Mouse (Mus musculus) lung, postnatal 25 days (tissue): ENCODE measurements at regions not wholly inside any gene's neighbourhood (a gene's known extent, or its start where the extent isn't known, plus 50 kb on each side); places are given as distances from the start of the nearest gene placed in this dataset.

Experiments
- DNase-seq: peaks from one replicate; pipeline ENCODE4 v3.0.0; 2022; ENCODE audit warnings: low spot score

DNA sequence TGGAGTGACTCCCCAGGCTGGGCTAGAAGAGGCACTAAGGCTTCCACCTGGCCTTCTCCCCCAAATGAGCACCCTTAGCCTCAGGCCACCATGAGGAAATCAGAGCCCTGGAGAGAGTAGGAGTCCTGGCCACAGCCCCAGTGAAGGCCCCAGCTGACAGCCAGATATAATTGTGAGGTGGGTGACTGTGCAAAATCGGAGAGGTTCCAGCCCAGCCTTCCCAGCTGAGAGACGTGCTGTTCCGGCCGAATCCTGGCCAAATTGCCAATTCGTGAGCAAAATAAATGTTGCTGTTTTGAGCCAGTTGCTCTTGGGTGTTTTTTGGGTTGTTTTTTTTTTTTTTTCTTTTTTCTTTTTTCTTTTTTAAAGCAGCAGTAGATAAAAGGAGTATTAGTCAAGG, 169.9 kb upstream of the Il12b start:
- DNase-seq = peak; percentile 15

DNA sequence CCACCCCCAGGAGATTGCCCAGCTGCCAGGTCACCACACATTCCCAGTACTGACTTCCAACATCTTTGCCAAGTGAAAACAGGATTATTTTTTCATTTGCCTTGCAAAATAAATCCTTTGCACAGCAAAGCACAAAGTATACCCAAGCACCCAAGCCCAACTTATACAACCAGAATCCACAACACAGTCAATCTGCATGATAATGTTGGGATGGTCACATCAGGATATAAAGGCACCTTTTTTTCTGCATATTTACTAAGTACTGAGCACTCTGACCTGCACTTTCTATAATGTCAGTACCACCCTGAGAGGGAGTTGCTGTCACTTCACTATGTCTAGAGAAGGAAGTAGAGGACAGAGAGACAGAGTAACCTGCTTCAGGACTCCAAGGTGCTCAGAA, 164.4 kb upstream of the Il12b start:
- no peak for DNase-seq

DNA sequence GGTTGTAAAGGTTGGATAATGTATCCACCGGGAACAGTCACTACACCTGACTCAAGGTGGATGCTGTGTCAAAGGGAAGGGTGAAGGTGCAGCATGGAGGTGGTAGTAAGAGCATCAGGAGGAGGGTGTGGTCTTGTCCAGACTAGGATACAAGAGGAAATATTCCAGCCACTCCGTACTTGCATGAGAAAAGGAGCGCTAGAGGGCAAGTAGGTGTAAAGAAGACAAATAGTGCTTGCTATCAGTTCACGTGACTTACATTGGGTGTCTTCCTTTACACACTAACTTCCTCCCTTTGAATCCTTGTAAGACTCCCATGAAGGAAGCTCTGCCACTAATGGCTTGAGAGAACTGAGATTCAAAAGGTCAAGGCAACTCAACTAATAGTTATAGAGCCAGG, 161.8 kb upstream of the Il12b start:
- DNase-seq = no peak

DNA sequence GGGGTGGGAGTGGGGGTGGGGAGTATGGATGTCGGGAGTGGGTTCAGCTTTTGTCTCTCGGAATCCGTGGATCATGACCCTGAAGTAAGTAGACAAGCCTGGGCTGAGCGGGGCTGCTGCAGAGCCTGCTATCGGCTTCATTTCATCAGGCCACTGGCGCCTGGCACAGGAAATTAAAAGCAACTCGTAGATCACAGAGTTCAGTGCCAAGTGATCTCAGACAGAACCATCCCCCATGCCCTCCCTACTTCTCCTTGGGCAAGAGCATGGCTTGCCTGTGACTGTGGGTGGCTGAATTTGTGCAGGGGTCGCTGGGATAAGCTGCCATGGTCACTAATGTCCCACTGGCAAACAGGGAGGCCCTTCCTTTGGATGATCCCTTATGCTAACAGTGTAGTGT, 161.3 kb upstream of the Il12b start:
- DNase-seq = no peak

DNA sequence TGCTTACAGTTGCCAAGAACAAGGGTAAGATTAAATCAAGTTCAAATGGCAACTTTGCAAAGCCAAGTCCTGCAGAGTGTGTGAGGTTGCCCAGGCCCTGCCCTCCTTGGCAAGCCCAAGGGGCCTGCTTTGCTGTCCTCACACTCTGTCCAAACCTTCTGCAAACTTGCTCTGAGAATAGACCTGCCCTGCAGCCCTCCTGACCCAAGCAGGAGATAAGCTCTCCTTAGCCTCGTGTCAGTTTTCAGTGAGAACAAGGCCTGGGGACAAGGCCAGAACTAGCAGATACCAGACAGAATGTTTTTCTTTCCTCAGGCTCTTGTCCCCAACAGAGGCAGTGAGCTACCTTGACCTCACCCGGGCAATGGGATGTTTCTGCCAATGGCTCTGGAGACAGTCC, 156.7 kb upstream of the Il12b start:
- no peak for DNase-seq

DNA sequence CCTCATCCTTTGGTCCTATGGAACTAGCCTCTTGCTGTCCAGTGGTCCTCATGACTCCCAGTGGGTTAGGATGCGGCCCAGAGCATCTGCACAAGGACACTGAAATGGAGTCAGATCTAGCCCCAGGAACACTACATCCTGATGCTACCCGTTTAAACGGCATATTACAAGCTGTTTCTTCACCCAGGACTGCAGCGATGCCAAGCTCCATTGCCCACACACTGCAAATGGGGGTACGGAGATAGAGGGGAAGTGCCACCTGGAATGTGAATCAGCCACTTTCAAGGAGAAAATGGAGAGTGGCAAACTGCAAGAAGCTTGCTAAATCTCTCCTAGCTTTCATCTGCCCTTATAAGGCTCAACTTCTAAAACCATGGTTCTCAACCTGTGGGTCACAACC, 148.0 kb upstream of the Il12b start:
- DNase-seq = no peak

DNA sequence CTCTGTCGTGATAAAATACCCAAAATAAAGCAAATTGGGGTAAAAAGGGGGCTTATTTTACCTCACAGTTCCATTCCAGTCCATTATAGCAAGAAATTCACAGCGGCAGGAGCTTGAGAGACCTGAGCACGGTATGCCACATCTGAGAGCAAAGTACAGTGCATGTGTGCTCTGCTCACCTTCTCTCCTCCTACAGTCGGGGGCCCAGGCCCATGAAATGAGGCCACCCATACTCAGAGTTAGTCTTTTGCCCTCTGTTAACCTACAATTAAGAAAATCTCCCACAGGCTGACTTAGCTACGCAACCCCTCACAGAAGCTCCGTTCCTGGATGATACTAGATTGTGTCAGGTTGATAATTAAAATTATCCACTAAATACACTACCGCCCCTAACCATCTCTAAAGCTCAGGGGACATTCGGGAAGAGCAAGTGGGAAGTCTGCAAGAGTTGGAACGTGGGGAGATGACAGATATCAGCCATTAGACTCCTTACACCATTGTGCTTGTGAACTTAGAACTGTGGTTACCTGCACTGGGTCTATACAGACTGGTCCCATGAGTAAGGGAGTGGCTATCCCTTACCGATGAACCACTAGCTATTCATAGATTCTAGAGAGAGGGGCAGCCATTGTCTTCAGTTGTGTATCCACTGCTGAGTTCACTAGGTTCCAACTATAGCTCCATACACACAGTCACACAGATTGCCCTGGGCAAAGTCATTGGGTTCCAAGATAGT, 139.3 kb upstream of the Il12b start:
- no peak for DNase-seq

DNA sequence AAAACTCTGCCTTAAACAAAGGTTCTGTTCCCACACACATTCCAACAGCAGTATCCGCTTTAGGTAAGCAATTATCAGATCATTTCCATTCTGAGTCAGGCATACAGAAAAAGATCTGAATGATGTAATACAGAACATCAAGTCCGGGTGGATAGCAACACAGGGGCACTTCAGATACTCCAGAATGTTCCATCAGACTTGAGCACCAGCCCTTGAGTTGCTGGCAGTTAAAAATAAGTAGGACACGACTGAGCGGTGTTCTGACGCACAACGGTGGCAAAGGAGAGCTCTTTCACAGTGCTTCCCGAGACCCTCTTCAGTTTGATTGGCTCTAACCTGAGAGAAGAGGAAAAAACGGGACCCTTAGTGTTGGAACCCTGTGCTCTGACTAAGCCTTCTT, 138.2 kb upstream of the Il12b start:
- peak; percentile 1 for DNase-seq

DNA sequence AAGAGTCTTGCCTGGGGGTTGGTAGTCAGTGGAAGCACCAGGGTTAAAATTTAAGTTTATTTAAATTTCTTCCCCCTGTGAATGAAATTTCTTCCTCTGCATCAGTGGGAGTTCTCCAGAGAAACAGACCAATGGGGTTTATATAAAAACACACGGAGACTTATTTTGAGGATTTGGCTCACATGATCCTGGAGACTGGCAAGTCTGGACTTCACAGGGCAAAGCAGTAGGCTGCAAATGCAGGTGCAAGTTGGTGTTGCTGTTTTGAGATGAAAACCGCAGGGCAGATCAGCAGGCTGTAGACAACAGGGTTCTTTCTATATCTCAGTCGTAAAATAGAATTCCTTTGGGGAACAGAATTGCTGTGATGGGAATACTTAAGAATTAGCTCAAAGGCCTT, 137.3 kb upstream of the Il12b start:
- no peak for DNase-seq

DNA sequence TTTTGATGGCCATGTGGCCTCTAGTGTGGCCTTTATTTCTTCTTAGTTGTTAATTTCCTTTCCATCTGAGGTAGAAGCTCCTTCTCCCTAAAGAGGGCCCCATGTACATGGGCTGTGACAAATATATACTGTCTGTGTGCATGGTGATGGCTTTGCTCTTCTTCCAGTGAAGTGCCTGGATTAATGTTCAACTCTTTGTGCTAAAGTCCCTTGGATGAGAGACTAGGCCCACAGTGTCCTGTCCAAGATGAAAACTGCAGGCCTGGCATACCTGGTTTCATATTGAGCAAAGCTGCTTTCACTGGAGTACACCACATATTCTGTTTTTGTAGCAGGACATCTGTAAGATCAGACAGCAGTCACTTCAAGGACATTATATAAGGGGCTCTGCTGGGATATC, 127.6 kb upstream of the Il12b start:
- no peak for DNase-seq

DNA sequence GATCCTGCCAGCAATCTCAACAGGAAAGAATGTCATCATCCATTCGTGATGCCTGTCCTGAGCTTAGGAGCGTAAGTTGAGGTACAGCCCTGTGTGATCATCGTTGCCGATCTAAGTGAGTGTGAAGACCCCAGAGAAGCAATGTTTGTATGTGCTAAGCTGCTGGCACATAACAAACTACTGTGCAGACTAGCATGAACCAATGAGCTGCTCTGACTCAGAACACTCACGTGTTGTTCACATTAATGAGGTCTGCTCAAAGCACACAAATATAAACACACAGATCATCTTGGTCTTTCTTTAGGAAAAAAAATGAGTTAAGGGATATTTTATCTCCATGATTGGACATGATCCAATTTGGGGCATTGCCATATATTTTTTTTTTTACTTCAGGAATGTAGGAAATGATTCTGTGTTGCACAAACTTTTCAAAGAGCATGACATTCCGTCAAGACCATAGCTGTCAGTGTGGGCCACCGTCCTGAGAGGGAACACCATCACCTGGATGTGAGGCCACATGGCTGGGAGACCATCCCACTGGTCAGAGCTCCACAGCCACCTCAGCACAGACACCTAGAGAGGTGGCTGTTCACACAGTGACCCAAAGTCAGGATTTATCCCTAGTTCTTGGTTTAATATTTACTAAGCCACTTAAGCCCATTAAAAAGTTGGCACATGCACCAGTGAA, 121.2 kb upstream of the Il12b start:
- no peak for DNase-seq

DNA sequence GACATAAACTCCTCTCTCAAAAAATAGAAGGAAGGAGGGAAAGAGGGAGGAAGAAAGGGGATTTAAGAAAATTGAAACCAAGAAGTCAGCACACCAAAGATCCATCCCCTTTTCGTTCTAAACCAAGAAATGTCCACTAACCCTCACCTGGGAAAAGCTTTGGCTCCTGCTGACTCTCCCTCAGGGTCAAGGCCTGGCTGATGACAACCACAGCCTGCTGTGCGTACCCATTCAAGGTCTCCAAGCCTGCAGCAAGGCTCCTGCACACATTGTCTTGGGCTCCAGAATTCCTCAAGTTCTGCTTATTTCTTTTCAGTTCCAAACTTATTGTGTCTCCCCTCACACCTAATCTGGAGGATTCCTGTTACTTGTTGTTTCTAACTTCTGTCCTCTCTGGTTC, 113.9 kb upstream of the Il12b start:
- DNase-seq = no peak

DNA sequence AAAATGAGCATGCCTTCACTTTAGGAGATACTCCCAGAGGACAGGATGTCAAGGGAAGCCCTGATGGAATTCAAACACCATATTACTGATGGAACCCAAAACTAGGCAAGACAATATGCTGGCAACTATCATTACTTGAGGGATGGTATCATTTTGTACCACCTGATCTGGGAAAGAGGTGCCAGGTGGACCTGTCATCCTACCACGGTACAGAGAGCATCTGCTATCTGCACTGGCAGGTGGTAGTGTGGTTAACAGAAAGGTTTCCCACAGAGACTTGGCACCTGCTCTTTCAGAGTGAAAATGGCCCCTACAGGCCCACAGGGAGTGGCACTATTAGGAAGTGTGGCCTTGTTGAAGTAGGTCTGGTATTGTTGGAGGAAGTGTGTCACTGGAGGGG, 111.0 kb upstream of the Il12b start:
- no peak for DNase-seq

DNA sequence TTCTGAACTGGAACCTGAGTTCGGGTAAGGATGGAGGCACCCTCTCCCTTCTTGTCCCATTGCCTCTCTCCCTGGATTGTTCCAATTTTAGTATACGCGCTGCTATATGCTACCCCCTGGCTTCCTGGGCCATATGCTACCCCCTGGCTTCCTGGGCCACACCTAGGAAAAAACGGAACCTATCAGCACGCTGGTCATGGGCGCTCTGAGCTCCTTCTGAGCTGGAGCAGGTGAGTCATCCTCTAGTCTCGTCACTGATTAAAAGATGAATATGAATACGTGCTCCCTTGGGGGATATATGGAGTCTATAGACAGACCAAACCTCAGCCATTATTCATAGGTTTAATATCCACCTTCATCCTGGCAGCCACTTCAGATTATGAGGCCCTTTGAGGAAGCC, 96.1 kb upstream of the Il12b start:
- DNase-seq = no peak

DNA sequence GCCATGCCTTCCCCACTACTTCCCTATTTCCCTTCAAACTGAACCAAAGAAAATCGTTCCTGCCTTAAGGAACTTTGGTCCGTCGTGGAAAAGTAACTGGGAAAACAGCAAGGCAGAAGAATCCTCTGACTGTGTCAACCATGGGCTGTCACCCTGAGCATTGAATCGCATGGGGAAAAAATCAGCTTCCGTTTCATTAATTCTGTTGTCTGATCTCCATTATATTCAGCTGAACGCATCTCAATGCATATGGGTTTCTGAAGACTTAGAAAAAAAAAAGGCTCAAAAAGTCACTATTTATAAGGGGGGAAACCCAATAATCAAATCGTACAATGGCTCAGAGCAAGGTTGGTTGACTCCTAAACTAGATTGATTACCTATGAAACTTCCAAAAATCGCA, 83.8 kb upstream of the Il12b start:
- DNase-seq = no peak

DNA sequence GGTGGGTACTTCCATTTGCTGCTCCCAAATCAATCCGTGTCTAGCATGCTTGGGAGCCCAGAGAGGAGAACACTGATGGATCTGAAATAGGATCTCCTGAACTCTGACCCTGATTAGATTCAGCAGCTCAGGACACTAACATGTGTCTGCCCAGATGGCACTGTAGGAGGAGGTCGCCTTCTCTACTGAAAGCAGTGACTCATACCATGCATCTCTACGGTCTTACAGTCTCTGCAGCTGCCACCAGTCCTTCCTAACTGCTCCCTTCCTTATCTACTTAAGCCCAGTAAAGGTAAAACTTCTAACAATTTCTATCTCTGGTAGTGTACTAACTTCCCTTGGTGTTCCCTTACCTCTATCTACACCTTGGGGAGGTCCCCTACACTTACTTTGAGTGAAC, 80.7 kb upstream of the Il12b start:
- no peak for DNase-seq

DNA sequence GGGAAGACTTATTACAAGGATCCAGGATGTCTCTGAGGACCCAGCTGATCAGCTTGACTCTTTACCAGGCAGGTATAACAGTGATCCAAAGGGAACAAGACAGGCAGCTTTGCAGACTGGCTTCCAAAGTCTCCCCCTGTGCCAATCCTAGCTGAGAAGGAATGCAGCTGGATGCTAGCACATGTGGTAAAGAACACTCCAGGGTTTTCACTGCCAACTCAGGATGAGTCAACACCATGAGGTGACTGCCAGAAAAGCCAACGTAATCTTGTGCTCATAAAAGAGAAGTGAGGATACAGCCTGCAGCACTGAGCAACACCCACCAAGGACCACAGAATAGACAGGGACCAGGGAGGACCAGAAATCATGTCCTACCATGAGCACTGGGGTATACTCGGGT, 76.5 kb upstream of the Il12b start:
- peak; percentile 55 for DNase-seq

DNA sequence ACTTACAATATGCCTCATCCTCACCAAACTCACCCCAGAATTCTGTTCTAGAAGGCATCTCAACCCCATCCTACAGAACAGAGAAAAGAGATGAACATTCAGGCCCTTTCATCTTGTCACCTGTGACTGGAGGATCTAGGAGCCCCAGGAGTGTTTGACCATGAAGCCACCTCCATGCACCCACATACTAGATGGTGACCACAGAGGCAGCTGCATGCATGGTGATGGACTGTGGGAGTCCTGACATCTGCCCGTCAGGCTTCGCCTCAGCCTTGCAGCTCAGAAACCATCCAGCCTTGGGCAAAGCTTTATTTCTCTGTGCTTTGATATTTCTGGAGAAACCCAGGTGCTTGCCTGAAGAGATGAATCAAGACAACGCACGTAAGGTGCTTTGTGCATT, 74.8 kb upstream of the Il12b start:
- DNase-seq = no peak

DNA sequence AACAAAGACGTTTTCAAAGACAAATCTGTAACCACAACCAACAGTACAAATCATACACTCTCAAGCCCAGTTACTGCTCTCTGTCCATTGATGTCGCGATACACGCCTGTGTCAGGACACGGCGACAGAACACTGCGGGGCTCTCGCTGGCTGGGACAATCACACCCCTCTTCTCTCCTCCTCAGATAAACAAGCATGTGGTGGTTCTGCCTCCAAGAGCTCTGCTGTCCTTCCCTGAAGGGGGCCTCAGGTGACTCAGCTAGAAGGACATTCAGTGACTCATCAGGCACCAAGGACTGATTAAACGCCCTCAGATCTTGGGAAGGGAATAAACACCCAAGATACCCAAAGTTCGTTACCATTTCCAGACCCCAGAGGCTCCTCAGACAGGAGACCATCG, 74.3 kb upstream of the Il12b start:
- DNase-seq = no peak

DNA sequence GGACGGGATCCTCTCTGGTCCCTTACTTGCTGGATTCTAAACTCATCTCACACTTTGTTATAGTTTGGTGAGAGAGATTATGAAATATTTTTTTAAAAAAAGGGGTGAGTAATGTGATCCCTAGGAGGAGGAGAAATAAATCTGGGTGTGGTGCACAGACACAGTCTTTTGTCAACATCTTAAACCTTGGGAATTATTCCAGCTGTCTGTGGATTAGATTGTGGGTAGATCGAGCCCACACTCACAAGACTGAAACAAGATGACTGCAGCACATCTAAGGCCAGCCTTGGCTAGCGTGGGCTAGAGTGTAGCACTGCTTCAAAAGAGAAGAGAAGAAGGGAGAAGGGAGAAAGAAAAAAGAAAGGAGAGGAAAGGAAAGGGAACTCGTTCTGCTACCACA, 70.4 kb upstream of the Il12b start:
- DNase-seq = no peak

DNA sequence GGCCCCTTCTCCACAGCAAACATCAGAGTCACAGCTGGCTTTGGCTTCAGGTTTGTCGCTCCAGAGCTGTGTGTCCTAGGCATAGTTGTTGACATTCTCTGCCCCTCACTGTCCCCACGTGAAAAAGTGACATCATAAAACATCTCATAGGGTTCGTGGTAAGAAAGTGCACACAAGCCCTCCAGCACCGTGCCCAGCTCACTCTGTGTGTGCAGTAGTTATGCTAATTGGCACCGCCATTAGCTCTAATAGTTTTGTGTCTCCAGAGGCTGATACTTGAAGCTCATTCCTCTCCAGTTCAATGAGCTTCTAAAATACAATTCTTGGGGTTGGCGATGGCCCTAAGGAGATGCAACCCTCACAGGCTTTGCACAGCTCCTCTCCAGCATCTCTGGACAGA, 69.4 kb upstream of the Il12b start:
- DNase-seq = no peak

DNA sequence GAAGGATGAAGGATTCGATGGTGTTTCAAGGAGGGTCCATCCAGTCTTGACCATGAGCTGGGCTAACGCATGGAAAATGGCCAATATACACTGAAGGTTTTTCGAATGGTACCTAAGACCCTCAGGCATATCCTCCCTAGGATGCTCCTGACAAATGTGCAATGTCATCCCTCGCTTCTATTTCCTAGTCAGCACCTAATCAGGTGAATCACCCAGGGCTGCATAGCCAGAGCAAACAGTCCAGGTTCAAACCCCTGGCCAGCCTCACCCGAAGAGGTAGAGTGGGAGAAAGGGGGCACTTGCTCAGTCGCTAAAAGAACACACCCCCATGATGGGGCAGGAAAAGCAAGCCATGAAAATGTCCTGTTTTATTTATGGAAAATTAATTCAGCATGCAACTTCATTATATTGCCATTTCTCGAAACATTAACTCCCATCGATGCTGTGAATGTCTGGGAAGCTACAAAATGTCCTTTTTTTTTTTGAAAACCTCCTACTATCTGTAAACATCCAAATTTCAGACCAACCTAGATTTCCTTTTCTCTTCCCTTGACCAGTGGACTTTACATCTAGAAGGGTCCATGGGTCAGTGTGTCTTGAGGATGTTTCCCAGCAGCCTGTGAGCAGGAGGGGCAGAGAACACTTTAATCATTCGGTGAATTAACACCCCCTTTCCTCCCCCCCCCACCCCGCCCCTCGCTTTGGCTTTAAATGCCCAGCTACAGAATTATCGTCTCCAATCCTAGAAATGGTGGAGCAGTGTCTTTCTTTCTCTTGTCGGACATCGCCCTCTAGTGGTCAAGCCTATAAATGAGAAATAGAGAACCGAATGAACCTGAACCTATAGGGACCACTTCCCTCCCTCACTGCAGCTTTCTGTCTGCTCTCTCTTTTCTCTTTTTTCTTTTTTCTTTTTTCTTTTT, 68.8 kb upstream of the Il12b start:
- peak; percentile 66 for DNase-seq

DNA sequence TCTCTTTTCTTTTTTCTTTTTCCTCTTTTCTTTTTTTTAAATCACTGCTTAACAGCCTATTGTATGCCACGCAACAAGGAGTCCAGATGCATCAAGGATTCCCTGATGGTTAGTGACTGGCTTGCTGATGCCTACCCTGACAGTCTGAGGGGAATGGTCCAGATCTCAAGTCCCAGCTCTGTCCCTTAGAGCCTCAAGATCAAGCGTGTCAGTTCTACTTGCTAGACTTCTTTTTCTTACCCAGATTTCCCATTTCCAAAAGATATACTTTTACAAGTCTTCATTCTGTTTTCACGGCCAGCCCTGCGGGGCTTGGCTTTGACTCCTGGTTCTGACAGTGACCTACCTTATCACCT, 68.1 kb upstream of the Il12b start:
- no peak for DNase-seq
